Mouse (Mus musculus): ENCODE data around the gene Ptchd1. TPM values are rescaled to one million over a fixed set of nuclear protein-coding genes. Genes with fewer than 3 reads are reported as not detected.

The Ptchd1 gene
- polyA plus RNA-seq, 1 experiment = 0.22 TPM

DNA sequence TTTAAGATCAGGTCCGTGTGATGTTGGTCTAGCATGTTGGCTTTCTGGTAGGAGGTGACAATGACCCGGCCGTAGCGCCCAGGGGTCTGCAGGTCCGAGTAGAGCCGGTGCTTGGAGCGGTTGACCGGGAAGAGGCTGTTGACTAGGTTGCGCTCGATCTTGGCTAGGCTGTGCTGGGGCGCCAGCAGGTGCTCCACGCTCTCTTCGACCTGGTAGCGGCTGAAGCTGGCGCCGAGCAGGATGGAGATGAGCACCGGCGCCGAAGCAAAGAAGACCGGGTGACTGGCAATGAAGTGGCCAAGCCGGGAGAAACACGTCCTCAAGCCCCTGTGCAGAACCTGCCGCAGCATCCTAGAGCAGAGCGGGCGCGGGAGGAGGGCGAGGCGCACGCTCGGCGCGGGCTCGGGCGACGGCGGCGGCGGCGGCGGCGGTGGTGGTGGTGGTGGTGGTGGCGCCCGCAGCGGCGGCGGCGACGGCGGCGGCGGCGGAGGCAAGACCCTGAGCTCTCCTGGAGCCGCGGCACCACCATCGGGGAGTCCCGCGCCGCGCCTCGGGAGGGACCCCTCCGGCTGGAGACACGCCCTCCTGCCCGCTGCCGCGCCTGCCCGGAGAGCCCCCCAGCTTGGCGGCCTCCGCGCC, 534 bp downstream of the Ptchd1 start:
- 1% methylated on average over 33 of the region's 69 CpGs for WGBS
- H3K27ac ChIP-seq (ENCODE audit: insufficient read depth, low read depth, low read length) = no peak overlapping the region
- TF ChIP-seq POLR2A (IDR thresholded peaks at IDR 0.05; ENCODE audit: low read depth, low read length) (no peak), CTCF (conservative IDR thresholded peaks at IDR 0.05; ENCODE audit: insufficient read depth, insufficient read length, low read depth, low read length) (no peak)
- no peaks in the 10 kb centered on the region; the same call in 1 of the 2 replicates for H3K27me3 ChIP-seq (replicated peaks; ENCODE audit: control insufficient read depth, insufficient read depth, low read length)
- peak; percentile 1 for DNase-seq
- no peaks in the 10 kb centered on the region for H3K4me1 ChIP-seq (ENCODE audit: control insufficient read depth, insufficient read depth, low read length)
- peak overlapping the region; percentile 52 for H3K4me3 ChIP-seq (ENCODE audit: insufficient read depth, low read depth, low read length)
- no peaks in the 10 kb centered on the region for H3K36me3 ChIP-seq (ENCODE audit: control insufficient read depth, insufficient read depth, low read length)

DNA sequence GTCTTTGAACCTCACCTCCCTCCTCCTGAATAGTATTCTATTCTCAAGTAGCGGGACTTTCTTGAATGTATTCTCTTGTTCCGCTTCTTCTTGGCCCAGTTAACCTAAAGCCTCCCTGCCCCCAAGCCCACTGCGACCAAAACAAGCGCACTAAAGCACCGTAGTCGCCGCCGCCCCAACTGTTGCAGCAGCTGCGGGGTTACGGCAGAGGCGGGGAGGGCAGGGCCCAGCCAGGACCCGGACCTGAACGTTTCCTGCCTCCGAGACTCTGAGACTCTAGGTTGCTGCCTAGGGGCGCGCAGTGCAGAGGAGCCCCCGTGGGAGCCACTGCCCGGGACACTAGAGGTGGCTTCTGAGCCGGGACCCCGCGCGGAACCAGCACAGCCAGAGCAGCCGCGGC, 1.1 kb downstream of the Ptchd1 start:
- Histone ChIP-seq H3K36me3 (ENCODE audit: control insufficient read depth, insufficient read depth, low read length) (no peaks in the 10 kb centered on the region), H3K27me3 (replicated peaks; ENCODE audit: control insufficient read depth, insufficient read depth, low read length) (no peaks in the 10 kb centered on the region; the same call in 1 of the 2 replicates), H3K27ac (ENCODE audit: insufficient read depth, low read depth, low read length) (no peak overlapping the region), H3K4me1 (ENCODE audit: control insufficient read depth, insufficient read depth, low read length) (no peaks in the 10 kb centered on the region), H3K4me3 (ENCODE audit: insufficient read depth, low read depth, low read length) (peak overlapping the region; percentile 52)
- WGBS = 2% methylated on average over 24 of the region's 24 CpGs
- TF ChIP-seq POLR2A (IDR thresholded peaks at IDR 0.05; ENCODE audit: low read depth, low read length) = no peak
- no peak for TF ChIP-seq CTCF (conservative IDR thresholded peaks at IDR 0.05; ENCODE audit: insufficient read depth, insufficient read length, low read depth, low read length)
- peak; percentile 1 for DNase-seq

DNA sequence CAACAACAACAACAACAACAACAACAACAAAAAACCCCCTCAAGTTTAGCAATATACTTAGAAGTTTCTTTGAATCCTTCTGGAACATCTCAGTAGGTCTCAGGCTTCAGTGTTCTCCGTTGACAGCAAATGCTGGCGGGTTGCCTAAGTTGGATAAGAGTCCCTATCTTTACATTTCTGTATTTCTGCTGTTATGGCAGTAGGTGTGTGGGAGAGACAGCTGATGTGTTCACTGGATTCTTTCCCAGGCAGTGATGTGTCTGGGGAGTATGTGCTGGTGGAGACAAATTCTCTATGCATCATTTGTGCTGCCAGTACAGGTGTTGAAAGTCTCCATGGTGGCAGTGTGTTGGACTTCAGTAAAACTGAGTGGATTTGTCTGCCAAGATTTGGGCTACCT, 22.4 kb downstream of the Ptchd1 start:
- no peak overlapping the region for H3K27ac ChIP-seq (ENCODE audit: insufficient read depth, low read depth, low read length)
- no peaks in the 10 kb centered on the region for H3K4me1 ChIP-seq (ENCODE audit: control insufficient read depth, insufficient read depth, low read length)
- DNase-seq = no peak
- H3K27me3 ChIP-seq (replicated peaks; ENCODE audit: control insufficient read depth, insufficient read depth, low read length) = no peaks in the 10 kb centered on the region
- H3K36me3 ChIP-seq (ENCODE audit: control insufficient read depth, insufficient read depth, low read length) = no peaks in the 10 kb centered on the region
- TF ChIP-seq CTCF (conservative IDR thresholded peaks at IDR 0.05; ENCODE audit: insufficient read depth, insufficient read length, low read depth, low read length) (no peak), POLR2A (IDR thresholded peaks at IDR 0.05; ENCODE audit: low read depth, low read length) (no peak)
- no peak overlapping the region for H3K4me3 ChIP-seq (ENCODE audit: insufficient read depth, low read depth, low read length)
- WGBS = 91% methylated on average over 2 of the region's 2 CpGs

DNA sequence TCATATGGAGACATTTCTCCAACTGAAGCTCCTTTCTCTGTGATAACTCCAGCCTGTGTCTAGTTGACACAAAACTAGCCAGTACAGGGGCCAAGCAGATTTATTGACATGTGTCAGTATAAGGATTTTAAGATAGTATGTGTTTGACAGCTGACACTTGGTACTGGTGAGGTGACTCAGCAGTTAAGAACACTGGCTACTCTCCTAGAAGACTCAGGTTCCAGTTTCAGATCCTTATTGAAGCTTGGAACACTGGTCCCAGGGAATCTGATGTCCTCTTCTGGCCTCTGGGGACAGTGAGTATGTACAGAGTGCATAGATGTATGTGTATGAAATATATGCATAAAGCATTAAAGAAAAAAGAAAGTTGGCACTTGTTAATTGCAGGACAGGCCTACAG, 27.2 kb downstream of the Ptchd1 start:
- Histone ChIP-seq H3K36me3 (ENCODE audit: control insufficient read depth, insufficient read depth, low read length) (no peaks in the 10 kb centered on the region), H3K4me1 (ENCODE audit: control insufficient read depth, insufficient read depth, low read length) (no peaks in the 10 kb centered on the region), H3K27me3 (replicated peaks; ENCODE audit: control insufficient read depth, insufficient read depth, low read length) (no peaks in the 10 kb centered on the region), H3K27ac (ENCODE audit: insufficient read depth, low read depth, low read length) (no peak overlapping the region), H3K4me3 (ENCODE audit: insufficient read depth, low read depth, low read length) (no peak overlapping the region)
- DNase-seq = no peak
- TF ChIP-seq POLR2A (IDR thresholded peaks at IDR 0.05; ENCODE audit: low read depth, low read length) (no peak), CTCF (conservative IDR thresholded peaks at IDR 0.05; ENCODE audit: insufficient read depth, insufficient read length, low read depth, low read length) (no peak)

DNA sequence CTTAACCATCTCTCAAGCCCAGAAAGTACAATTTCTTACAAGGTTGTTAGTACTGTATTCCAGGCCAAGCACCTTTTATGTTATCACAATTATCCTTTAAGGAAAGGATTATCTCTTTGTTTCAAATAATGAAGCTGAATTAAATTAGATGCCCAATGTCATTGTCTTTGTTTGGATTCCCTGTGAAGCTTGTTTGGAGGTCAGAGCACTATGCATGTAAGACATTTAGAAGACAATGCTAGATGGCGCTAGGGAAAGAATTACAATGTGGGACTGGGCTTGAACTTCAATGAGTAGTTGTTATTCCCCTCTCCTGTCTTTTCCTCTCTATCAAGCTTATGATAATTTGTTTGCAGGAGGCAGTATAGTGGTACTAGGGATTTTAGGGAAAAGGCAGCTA, 28.9 kb downstream of the Ptchd1 start:
- H3K36me3 ChIP-seq (ENCODE audit: control insufficient read depth, insufficient read depth, low read length) = no peaks in the 10 kb centered on the region
- WGBS = 97% methylated on average over 1 of the region's 1 CpGs
- no peak overlapping the region for H3K27ac ChIP-seq (ENCODE audit: insufficient read depth, low read depth, low read length)
- TF ChIP-seq POLR2A (IDR thresholded peaks at IDR 0.05; ENCODE audit: low read depth, low read length) (no peak), CTCF (conservative IDR thresholded peaks at IDR 0.05; ENCODE audit: insufficient read depth, insufficient read length, low read depth, low read length) (no peak)
- H3K4me3 ChIP-seq (ENCODE audit: insufficient read depth, low read depth, low read length) = no peak overlapping the region
- no peaks in the 10 kb centered on the region for H3K4me1 ChIP-seq (ENCODE audit: control insufficient read depth, insufficient read depth, low read length)
- H3K27me3 ChIP-seq (replicated peaks; ENCODE audit: control insufficient read depth, insufficient read depth, low read length) = no peaks in the 10 kb centered on the region
- no peak for DNase-seq

DNA sequence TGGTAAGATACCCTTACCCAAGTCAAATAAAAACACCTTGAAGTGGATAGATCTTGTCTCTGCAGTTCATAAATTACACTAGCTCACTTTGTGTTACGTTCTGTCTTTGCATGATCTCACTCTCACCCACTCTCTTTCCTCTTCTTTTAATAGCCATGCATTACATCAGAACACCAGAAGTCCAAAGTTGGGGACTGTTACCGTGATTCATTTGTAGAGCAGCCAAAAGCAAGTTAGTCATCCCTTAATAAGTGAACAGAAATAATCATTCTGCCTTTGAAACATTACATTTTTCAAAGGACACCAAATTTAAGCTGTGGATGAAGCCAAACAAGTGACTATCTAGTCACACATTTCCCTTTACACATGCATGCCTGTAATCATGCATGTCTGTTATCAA, 31.1 kb downstream of the Ptchd1 start:
- no peaks in the 10 kb centered on the region for H3K4me1 ChIP-seq (ENCODE audit: control insufficient read depth, insufficient read depth, low read length)
- no peak for DNase-seq
- no peak overlapping the region for H3K27ac ChIP-seq (ENCODE audit: insufficient read depth, low read depth, low read length)
- H3K27me3 ChIP-seq (replicated peaks; ENCODE audit: control insufficient read depth, insufficient read depth, low read length) = no peaks in the 10 kb centered on the region
- no peak overlapping the region for H3K4me3 ChIP-seq (ENCODE audit: insufficient read depth, low read depth, low read length)
- TF ChIP-seq CTCF (conservative IDR thresholded peaks at IDR 0.05; ENCODE audit: insufficient read depth, insufficient read length, low read depth, low read length) = no peak
- H3K36me3 ChIP-seq (ENCODE audit: control insufficient read depth, insufficient read depth, low read length) = no peaks in the 10 kb centered on the region
- 23% methylated on average over 2 of the region's 2 CpGs for WGBS

DNA sequence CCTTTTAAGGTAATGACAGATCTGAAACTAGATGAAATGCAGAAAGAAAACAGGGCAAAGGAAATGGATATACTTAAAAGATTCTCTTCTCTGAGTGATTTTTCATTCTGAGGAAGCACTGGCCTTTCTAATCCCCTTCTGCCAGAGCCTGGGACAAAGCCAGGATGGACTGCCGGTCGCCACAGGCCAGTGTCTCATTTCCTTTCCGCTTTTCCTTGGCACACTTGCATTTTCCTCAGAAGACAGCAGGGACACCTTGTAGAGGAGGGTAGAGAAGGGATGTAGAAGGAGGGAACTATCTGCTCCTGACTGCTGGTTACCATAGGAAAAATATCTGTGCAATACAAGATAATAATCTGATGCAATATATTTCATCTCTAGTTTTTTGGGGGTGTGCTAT, 32.1 kb downstream of the Ptchd1 start:
- Histone ChIP-seq H3K4me1 (ENCODE audit: control insufficient read depth, insufficient read depth, low read length) (no peaks in the 10 kb centered on the region), H3K27me3 (replicated peaks; ENCODE audit: control insufficient read depth, insufficient read depth, low read length) (no peaks in the 10 kb centered on the region), H3K27ac (ENCODE audit: insufficient read depth, low read depth, low read length) (no peak overlapping the region), H3K36me3 (ENCODE audit: control insufficient read depth, insufficient read depth, low read length) (no peaks in the 10 kb centered on the region), H3K4me3 (ENCODE audit: insufficient read depth, low read depth, low read length) (no peak overlapping the region)
- TF ChIP-seq CTCF (conservative IDR thresholded peaks at IDR 0.05; ENCODE audit: insufficient read depth, insufficient read length, low read depth, low read length) (no peak), POLR2A (IDR thresholded peaks at IDR 0.05; ENCODE audit: low read depth, low read length) (no peak)
- no peak for DNase-seq
- 55% methylated on average over 3 of the region's 3 CpGs for WGBS

All from kidney, adult 2 months (tissue).